Mouse (Mus musculus) spleen, adult 2 months (tissue): ENCODE measurements around the gene Agrp. TPM values are rescaled to one million over a fixed set of nuclear protein-coding genes. Genes with fewer than 3 reads are reported as not detected.

Experiments used
- DNase-seq, 2 experiments: peaks; one replicate each; pipeline versions ENCODE4 v3.0.0 to v3.0.0-alpha.2; 2012 to 2021; ENCODE audit warnings: low spot score in 2 of 2, low read depth in 1 of 2
- H3K27ac ChIP-seq: fragments of 200-500 bp; 2 replicates; pipeline ENCODE4 v1.5.1; 2012; ENCODE audit warnings: low read length, inconsistent platforms; ENCODE audit not compliant: insufficient read depth
- H3K27me3 ChIP-seq: fragments of 200-500 bp; 2 replicates; pipeline ENCODE4 v1.6.1; 2012; ENCODE audit warnings: mild to moderate bottlenecking, moderate library complexity, low read length, inconsistent platforms; ENCODE audit not compliant: control insufficient read depth, insufficient read depth
- H3K36me3 ChIP-seq: fragments of 200-500 bp; 2 replicates; pipeline ENCODE4 v1.6.1; 2012; ENCODE audit warnings: mild to moderate bottlenecking, low read length, inconsistent platforms; ENCODE audit not compliant: control insufficient read depth, insufficient read depth
- H3K4me1 ChIP-seq: fragments of 200-500 bp; 2 replicates; pipeline ENCODE4 v1.6.1; 2011; ENCODE audit warnings: inconsistent platforms; ENCODE audit not compliant: control insufficient read depth, insufficient read depth, insufficient read length
- H3K4me3 ChIP-seq: fragments of 200-500 bp; 2 replicates; pipeline ENCODE4 v1.5.1; 2011; ENCODE audit warnings: mild to moderate bottlenecking, inconsistent platforms; ENCODE audit not compliant: insufficient read depth, insufficient read length; ENCODE audit errors: extremely low read depth
- CTCF ChIP-seq: fragments of 200-500 bp; IDR thresholded peaks from 2 replicates; pipeline ENCODE4 v1.5.1; 2011; ENCODE audit warnings: mild to moderate bottlenecking, inconsistent platforms; ENCODE audit not compliant: insufficient read depth, insufficient read length, insufficient replicate concordance; ENCODE audit errors: extremely low read depth
- POLR2A ChIP-seq: fragments of 200-500 bp; IDR thresholded peaks from 2 replicates; pipeline ENCODE4 v1.6.1; 2011; ENCODE audit warnings: low read depth, low read length, inconsistent platforms
- WGBS: fragments of 180-500 bp; shearing (Covaris S2); methylation state at CpG from one replicate; pipeline ENCODE4 v1.1.7; 2018; 5-methylcytosine and 5-hydroxymethylcytosine counted together
- polyA plus RNA-seq: library from polyadenylated mRNA; depleted of rRNA; stranded (reverse); fragments of >200 nt; gene quantifications from 2 replicates; pipeline ENCODE4 v1.2.3, GENCODE M21; 2012; rRNA removed

The Agrp gene
- polyA plus RNA-seq, 1 experiment: 0.14 TPM

DNA sequence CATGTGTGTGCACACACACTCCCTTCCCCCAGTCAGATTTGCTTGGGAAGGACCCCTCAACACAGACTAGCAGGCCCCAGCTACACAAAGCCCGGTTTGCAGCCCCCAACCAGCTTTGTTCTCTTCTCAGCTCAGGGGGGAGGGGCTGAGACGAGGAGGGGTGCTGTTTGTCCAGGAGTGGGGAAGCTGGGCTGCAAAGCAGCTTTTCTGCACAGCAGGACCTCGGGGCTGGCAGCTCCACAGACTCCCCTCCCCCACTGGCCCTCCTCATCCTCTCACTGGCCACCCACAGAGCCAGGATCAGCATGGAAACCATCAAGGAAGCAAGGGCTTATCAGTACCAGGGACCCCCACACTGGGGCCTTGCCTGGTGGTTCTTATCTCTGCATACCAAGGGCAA lies 116.1 kb downstream of the Agrp start:
- no peak for DNase-seq
- WGBS: 64% methylated on average over 3 of the region's 3 CpGs
- H3K4me3 ChIP-seq: no peak overlapping the region
- 0 out of 2 replicates have a peak, but pooled peaks cover 4% of the 10 kb centered on the region for H3K27me3 ChIP-seq
- H3K4me1 ChIP-seq: peaks cover 6% of the 10 kb centered on the region
- no peak overlapping the region for H3K27ac ChIP-seq
- peaks cover 26% of the 10 kb centered on the region for H3K36me3 ChIP-seq
- TF ChIP-seq CTCF (no peak), POLR2A (no peak)

- WGBS: 85% methylated on average over 5 of the region's 5 CpGs
- peaks cover 24% of the 10 kb centered on the region for H3K36me3 ChIP-seq
- DNase-seq: no peak
- H3K27ac ChIP-seq: no peak overlapping the region
- H3K27me3 ChIP-seq: peaks cover 4% of the 10 kb centered on the region; the same call in 1 of the 2 replicates
- peaks cover 6% of the 10 kb centered on the region for H3K4me1 ChIP-seq
- H3K4me3 ChIP-seq: no peak overlapping the region
- TF ChIP-seq POLR2A (no peak), CTCF (no peak)
These were observed 116.7 kb downstream of the Agrp start for GRCm38 (mm10) chr8:105520521-105520920.

GRCm38 (mm10) chr8:105519591-105519990 lies 117.6 kb downstream of the Agrp start:
- Histone ChIP-seq H3K4me3 (no peak overlapping the region), H3K4me1 (peaks cover 6% of the 10 kb centered on the region), H3K27ac (no peak overlapping the region), H3K36me3 (peaks cover 16% of the 10 kb centered on the region), H3K27me3 (peaks cover 5% of the 10 kb centered on the region; the same call in 1 of the 2 replicates)
- 27% methylated on average over 2 of the region's 2 CpGs for WGBS
- no peak for TF ChIP-seq CTCF
- TF ChIP-seq POLR2A: no peak
- DNase-seq: no peak

DNA sequence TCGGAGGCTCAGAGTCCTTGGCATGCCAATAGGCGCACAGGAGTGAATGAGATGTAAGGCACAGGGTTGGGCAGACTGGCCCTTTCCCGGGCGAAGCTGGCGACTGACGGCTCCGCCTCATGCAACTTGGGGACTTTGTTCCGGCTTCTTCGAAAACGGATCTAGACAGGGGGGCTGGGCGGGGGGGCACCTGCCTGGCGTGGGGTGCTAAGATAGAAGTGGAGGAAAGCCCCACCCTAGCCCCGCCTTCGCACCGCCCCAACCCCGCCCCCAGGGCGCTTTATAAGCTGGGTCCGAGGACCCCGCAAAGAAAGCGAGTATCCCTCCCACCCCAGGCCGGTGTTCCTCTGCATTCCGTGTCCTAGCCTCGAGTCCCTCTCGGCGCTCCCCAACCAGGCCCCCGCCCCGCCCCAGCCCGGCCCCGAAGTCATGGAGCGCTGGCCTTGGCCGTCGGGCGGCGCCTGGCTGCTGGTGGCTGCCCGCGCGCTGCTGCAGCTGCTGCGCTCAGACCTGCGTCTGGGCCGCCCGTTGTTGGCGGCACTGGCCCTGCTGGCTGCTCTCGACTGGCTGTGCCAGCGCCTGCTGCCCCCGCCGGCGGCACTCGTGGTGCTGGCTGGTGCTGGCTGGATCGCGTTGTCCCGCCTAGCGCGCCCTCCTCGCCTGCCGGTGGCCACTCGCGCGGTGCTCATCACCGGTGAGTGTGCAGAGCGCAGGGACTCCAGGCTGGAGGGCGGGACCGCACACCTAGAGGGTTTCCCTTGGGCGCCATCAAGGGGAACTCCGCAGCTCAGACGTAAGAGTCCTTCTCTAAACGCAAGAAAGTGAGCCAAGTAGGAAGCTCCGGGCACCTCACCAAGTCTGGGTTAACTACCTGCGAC lies 118.5 kb downstream of the Agrp start, which contains the start of gene Hsd11b2:
TSS of gene Hsd11b2 (plus strand) at position 320 of the 878 bp plus-strand sequence.
- Histone ChIP-seq H3K4me3 (peak within 1 kb of the TSS; percentile 56), H3K27me3 (peaks cover 6% of the 10 kb centered on the region; the same call in 1 of the 2 replicates), H3K27ac (no peak within 1 kb of the TSS), H3K36me3 (peaks cover 8% of the 10 kb centered on the region), H3K4me1 (peaks cover 6% of the 10 kb centered on the region)
- under 1% methylated on average over 68 of the region's 68 CpGs for WGBS
- no peak for TF ChIP-seq POLR2A
- no peak for TF ChIP-seq CTCF
- peak; percentile 42 to 45 for DNase-seq

GRCm38 (mm10) chr8:105517346-105517745 lies 119.8 kb downstream of the Agrp start:
- Histone ChIP-seq H3K27ac (no peak overlapping the region), H3K4me3 (no peak overlapping the region), H3K27me3 (peaks cover 6% of the 10 kb centered on the region; the same call in 1 of the 2 replicates), H3K4me1 (peaks cover 6% of the 10 kb centered on the region), H3K36me3 (peaks cover under 1% of the 10 kb centered on the region)
- no peak for DNase-seq
- WGBS: 61% methylated on average over 8 of the region's 8 CpGs
- TF ChIP-seq POLR2A: no peak
- TF ChIP-seq CTCF: no peak

Other genes with a start within 250 kb of the Agrp start
- gene Kctd19, start 223.9 kb downstream of the Agrp start, polyA plus RNA-seq: 0.42 and 0.62 TPM in 2 replicates
- 0.07 and 0.13 TPM in 2 replicates for gene Lrrc36, start 223.8 kb downstream of the Agrp start, polyA plus RNA-seq
- gene Tppp3, start 165.9 kb downstream of the Agrp start, polyA plus RNA-seq: 8.1 and 14.7 TPM in 2 replicates
- 15.3 and 18.3 TPM in 2 replicates for gene Zdhhc1, start 140.5 kb downstream of the Agrp start, polyA plus RNA-seq
- 0.44 and 0.62 TPM in 2 replicates for gene Hsd11b2, start 118.6 kb downstream of the Agrp start, polyA plus RNA-seq
- 68.3 and 72.0 TPM in 2 replicates for gene Atp6v0d1, start 71.3 kb downstream of the Agrp start, polyA plus RNA-seq
- gene Ripor1, start 32.1 kb downstream of the Agrp start, polyA plus RNA-seq: 25.6 and 26.5 TPM in 2 replicates
- 22.1 and 24.5 TPM in 2 replicates for gene Ctcf, start 825 bp downstream of the Agrp start, polyA plus RNA-seq
- 62.1 and 72.2 TPM in 2 replicates for gene Carmil2, start 48.9 kb upstream of the Agrp start, polyA plus RNA-seq
- 47.3 and 62.1 TPM in 2 replicates for gene Acd, start 63.7 kb upstream of the Agrp start, polyA plus RNA-seq
- gene Pard6a, start 63.8 kb upstream of the Agrp start, polyA plus RNA-seq: 8.7 and 12.1 TPM in 2 replicates
- not detected in 2 replicates for gene 4933405L10Rik, start 70.3 kb upstream of the Agrp start, polyA plus RNA-seq
- gene Enkd1, start 70.8 kb upstream of the Agrp start, polyA plus RNA-seq: 4.3 and 6.2 TPM in 2 replicates
- 2.3 and 2.4 TPM in 2 replicates for gene Gfod2, start 121.3 kb upstream of the Agrp start, polyA plus RNA-seq
- 50.0 and 59.9 TPM in 2 replicates for gene Ranbp10, start 190.0 kb upstream of the Agrp start, polyA plus RNA-seq
- 0.07 and 0.14 TPM in 2 replicates for gene Tsnaxip1, start 190.3 kb upstream of the Agrp start, polyA plus RNA-seq
- gene Cenpt, start 215.9 kb upstream of the Agrp start, polyA plus RNA-seq: 14.2 and 16.4 TPM in 2 replicates
- gene Thap11, start 217.7 kb upstream of the Agrp start, polyA plus RNA-seq: 33.7 and 41.2 TPM in 2 replicates
- 13.1 and 14.5 TPM in 2 replicates for gene Nutf2, start 223.2 kb upstream of the Agrp start, polyA plus RNA-seq
- gene Edc4, start 243.5 kb upstream of the Agrp start, polyA plus RNA-seq: 71.3 and 90.0 TPM in 2 replicates